Mouse (Mus musculus): ENCODE measurements around the gene Bcas3.
"Not testable (repeated sequence)": the region's sequence is repeated elsewhere in the genome, so short reads cannot be mapped to it uniquely, and the experiment has no call there.

Gene Bcas3

DNA sequence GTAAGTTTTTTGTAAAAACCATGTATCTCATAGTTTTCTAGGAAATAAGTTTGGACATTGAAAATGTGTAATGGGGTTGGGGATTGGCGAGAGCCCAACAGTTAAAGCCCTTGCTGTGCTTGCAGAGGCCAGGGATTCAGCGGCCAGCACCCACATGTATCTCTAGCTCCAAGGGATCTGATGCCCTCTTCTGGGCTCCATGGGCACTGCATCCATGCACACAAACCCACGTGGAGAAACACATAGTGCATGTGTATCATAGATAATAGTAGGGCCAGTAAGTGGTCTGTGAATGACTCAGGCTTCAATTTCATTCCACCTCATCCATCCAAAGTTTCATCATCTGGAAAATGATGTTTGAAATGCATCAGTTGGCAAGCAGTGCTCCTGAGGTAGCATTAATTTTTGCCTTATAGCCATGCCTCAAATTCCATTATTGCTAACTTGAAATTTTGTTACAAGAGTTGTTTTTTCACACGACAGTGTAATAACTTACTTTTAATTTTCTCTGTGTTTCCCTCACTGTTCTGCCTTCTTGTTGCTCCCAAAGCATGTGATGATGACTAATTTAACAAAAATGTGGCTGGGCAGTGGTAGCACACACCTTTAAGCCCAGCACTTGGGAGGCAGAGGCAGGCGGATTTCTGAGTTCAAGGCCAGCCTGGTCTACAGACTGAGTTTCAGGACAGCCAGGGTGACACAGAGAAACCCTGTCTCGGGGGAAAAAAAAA lies 129.9 kb downstream of the Bcas3 start:
- DNase-seq (ENCODE audit: low spot score in 2 of 2): no peak

DNA sequence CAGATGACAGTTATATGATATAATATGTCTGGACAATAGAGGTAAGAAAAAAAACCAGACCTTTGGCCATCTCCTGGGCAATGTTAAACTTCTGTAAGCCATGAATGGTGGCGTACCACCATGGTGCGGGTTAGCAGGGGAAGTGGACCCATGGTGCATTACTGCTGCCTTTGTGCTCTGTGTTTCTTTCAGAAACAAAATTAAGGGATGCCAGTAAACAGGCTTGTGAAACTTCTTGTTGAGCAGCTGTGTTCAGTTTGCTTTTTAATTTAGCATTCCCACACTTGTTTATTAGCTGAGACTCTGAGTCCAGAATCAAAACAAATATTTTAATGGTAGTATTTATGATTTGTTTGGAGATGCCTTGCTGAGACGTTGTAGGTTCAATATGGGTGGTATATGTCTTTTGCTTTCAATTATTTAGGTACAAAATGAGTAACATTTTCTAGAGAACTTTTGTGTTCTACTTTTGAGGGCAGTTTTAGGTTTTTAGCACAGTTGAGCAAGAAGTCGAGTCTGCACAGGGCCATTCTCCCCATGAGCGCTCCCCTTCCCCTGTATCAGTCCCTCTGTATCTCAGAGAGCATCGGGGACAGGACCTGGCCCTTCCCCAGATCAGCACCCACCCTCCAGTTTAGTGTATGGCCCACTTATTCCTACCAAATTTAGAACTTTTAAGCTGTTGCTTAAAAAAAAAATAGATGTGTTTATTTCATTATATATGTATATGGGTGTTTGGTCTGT lies 132.4 kb downstream of the Bcas3 start:
- no peak for DNase-seq (ENCODE audit: low spot score in 2 of 2)

DNA sequence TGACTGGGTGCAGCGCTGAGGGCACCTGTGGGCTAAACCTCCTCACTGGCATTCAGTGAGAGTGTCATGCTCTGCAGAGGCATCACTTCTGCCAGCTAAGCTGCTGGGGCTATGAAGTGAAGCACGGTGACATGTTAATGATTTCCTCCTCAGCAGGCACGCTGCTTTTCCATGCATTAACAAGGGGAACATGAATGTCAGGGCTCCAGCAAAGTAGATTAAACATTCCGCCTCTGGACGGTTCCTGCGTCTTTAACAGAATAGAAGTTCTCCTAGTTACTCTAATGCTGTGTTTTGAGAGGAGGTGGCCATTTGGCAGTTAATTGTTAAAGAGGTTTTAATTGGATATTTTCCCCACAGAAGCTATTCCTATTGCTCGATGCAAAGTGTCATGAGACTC lies 134.5 kb downstream of the Bcas3 start:
- no peak for DNase-seq (ENCODE audit: low spot score in 2 of 2)

DNA sequence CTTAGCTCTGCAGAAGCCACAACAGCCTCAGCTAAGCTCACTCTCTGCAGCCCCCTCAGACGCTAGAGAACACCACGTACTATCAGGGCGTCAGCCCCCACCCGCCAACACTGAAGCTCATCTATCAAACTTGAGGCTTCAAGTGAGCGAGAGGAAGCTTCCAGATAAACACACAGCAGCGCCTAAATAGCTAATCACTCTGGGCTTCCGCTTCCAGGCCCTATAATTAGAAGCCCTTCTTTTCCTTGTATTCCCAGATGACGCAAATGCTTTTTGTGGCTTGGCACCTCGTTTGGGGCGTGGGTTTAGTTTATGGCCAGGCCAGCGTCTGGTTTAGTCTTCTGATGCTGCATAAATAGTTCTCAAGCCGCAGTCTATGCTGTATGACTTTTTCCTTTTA lies 139.3 kb downstream of the Bcas3 start:
- peak; percentile 11 to 30 for DNase-seq (ENCODE audit: low spot score in 2 of 2)

DNA sequence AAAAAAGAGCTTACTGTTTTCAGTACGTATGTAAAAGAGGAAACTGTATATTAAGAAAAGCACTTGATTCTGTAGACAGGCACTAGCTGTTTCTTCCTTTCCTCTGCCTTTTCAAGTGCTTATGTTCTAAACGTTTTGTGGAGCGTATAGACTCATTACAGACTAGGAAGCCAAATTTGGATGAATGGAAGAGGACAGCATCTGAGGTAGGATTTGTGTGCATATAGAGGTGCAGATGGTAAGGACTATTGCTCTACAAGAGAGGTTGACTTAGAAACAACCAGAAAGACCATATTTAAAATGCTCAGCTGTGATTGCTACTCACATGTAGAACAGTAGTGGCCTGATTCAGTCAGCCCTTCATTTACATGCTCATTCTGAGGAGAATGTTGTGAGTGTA lies 139.7 kb downstream of the Bcas3 start:
- no peak for DNase-seq (ENCODE audit: low spot score in 2 of 2)

DNA sequence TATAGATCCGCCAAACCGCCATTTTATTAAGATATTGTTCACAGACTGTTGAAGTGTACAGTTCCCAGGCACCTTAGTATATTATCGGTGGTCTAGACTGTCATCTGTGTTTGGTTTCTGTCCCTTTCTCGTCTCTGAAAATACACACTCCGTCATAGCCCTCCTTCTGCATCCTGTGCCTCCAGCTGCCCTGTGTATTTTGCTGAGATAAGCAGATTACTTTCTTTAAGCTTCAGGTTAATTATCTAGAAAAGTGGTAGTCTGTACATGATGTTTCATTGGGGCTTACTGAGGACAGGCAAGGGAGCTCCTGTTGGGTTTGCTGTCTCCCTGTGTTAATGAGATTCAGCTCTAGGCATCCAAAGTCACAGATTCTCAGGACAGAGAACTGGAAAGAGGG lies 146.6 kb downstream of the Bcas3 start:
- no peak for DNase-seq (ENCODE audit: low spot score in 2 of 2)

DNA sequence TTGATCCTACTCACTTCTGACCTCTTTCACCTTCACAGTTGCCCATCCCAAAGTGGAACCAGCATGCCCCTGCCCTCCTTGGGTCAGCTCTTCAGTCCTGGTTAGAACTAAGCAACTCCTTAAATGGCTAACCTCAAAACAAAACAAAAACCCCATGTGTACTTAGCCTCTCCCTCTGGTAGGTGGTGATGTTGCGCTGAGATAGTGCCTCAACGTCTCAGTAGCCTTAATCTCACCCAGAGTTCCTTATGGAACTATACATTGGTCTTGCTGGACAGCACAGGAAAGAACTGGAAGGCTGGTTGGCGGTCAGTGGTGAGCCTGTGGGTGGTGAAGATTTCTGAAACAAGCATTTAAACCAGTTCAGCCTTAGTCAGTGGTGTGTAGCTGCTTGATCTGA lies 149.1 kb downstream of the Bcas3 start:
- DNase-seq (ENCODE audit: low spot score in 2 of 2): no peak

DNA sequence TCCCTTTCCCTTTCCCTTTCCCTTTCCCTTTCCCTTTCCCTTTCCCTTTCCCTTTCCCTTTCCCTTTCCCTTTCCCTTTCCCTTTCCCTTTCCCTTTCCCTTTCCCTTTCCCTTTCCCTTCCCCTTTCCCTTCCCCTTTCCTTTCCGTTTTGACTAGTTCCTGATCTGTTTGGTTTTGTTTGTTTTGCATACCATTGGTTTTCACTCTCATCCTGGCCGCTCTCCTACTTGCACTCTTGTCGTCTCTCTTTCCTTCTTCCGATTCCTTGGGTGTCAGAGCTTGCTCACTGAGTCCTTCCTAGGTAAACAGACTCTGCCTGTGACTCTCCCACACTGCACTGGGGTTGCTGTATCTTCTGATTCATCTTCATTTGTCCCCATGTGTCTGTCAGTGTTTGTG lies 151.8 kb downstream of the Bcas3 start:
- DNase-seq (ENCODE audit: low spot score in 2 of 2): not testable (repeated sequence)

DNA sequence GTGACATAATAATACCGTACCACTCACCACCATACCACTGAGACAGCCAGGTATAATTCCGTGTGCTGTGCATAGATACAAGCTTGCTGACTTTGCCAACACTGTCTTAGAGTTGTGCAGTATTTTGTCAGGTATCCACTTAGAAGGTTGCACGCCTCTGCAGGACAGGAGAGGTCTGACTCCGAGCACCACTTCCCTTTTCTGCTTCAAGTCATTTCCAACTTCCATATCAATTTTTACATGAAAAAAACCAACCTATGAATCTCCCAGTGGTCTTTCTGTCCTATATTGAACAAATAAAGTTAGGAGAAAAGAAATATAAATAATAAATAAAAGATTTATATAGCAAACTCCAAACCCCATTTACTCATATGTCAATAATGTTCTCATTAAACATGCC lies 152.8 kb downstream of the Bcas3 start:
- DNase-seq (ENCODE audit: low spot score in 2 of 2): no peak

DNA sequence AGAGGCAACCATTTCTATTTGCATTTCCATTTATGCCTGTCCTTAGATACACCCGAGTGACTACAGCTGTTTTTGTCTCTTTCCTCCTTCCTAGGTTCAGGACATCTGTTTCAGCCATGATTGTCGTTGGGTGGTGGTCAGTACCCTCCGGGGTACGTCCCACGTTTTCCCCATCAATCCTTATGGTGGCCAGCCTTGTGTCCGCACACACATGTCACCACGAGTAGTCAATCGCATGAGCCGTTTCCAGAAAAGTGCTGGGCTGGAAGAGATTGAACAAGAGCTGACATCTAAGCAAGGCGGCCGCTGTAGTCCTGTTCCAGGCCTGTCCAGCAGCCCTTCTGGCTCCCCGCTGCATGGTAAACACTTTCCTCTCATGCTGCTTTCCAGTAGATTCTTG lies 156.4 kb downstream of the Bcas3 start:
- no peak for DNase-seq (ENCODE audit: low spot score in 2 of 2)

DNA sequence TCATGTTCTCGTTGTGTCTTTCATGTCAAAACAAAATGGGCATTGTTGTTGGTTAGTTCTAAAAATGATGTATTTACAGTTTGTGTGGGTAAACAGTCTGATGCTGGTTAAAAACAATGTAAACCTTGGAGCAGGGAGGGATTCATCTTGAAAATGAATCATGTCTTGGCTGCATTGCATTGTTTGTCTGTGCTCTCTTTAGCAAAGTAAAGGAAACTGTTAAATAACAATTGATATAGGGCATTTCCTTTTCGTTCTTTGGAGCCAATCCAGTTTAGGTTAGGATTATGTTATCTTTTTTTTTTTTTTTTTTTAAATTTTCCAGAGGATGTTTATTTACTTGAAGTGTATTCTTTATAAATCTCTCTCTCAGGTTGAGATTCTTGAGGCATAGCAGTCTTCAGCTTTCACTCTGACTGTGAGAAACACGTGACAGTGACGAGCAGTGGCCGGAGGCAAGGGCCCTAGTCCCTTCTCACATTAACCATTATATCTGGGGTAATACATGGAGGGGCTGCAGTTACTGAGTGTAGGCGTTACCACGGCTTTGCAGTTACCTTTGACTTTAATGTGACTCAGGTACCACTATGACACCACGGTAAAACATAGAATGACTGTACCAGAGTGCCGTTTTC lies 158.4 kb downstream of the Bcas3 start:
- DNase-seq (ENCODE audit: low spot score in 2 of 2): no peak

DNA sequence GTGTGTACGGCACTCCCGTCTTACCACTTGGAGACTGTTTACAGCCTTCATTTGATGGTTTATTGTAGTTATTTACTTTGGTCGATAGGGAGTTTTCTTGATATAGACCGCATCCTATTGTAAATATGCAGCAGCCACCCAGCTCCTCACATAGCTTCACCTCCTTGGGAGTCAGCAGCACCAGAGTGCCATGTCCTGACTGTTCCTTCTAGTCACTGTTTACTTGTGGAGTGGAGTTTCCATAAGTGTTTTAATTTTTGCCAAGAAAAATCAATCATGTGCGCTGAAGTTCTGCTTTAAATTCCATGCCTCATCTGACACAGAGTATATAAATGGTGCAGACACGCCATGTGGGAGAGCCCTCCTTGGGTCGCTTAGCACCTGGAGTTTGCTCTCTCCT lies 163.8 kb downstream of the Bcas3 start:
- no peak for DNase-seq (ENCODE audit: low spot score in 2 of 2)

DNA sequence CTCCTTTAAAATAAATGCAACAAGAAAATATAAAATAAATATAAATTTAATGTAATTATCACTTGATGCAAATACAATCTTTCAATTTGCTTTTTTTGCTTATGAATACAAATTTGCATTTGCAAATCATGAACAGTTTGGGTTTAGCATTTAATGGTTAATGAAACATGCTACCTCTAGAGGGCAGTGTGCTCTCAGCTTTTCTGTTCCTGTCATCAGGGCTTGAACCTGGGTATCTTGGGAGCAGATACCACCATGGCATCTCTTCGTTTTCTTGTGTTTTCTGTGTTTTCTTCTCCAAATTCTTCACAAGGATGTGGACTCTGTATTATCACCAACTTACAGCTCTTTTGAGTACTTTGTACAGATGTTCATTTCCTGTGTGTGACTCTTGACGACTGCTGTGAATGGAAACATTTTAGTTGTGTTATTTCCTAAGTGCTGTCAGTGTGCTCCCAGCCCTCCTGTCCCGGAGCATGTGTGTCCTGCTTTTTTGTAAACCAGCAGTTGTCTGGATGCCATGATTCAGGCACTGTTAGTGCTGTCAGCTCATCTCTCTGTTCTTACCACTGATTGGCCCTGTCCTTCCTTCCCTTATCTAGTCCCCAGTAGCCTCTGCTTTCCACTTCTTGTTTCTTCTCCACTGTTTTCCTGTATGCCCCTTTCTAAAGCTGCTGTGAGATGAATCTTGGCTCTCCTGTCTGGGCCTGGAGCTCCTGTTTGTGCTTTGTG lies 165.2 kb downstream of the Bcas3 start:
- DNase-seq (ENCODE audit: low spot score in 2 of 2): no peak

DNA sequence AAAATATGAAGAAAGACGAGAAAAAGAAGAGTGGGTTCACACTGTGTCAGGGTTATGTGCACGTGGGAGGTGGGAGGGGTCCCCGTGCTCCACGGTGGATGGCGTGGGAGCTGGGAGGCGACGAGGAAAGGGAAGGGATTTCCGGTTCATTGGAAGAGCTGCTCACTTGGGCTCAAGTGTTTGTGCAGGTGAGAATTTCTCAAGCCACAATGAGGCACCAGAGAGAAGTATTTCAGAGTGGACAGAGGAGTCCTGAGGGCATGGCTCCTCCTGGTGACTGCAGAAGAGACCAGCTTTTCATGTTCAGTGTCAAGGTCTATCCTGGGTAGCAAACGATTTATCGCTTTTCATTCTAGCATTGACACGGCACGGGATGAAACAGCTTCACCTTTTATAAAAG lies 167.3 kb downstream of the Bcas3 start:
- DNase-seq (ENCODE audit: low spot score in 2 of 2): no peak

DNA sequence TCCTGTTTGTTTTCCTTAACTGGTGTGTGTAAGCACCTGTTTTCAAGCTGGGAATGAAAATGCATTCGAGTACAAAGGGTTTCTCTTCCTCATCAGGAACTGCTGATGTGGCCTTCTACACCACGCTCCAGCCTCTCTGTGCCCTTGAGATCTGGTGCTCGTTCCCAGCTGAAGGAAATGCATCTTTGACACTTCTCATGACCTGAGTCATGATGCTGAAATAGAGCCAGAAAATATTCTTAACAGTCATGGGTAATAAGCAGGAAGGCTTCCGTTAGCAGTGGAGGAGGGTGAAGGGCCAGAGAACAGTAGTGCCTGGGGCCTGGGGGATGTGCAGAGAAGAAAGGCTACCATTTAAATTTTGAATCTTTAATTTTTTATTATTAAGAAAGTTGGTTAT lies 168.0 kb downstream of the Bcas3 start:
- DNase-seq (ENCODE audit: low spot score in 2 of 2): no peak

DNA sequence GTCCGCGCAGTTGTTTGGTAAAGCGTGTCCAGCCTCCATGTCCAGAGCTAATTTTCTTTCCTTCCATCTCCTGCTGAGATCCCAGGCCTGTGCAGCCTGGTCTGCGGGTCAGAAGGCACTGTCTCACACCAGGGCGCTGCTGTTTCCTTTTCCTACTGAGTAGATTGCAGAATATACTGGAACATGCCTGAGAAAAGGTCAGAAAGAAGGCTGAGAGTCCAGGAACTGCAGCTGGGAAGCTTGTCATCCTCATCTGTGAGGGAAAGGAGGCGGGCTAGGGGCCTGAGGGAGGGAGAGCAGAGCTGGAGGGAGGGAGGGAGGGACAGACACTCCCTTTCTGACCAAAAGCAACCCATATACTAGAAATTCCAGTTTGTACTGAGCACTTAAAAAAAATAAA lies 170.7 kb downstream of the Bcas3 start:
- no peak for DNase-seq (ENCODE audit: low spot score in 2 of 2)

DNA sequence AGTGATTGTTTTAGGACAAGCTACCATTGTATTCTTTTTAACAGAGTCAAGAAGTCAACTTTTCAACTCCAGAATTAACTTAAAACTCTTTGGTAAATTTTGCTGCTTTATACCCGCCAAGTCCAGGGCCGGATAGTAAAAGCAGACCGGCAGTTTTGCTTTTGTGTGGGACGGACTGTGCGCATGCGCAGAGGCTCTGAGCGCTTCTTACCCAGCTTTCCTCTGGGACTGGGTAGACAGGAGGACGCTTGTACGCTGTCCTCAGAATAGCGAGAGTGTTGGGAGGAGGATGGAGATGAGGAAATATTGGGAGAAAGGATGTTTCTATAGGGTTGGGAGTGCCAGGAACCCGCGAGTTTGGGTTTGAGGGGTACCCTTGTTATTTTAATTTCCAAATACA lies 171.2 kb downstream of the Bcas3 start:
- peak; percentile 55 for DNase-seq (ENCODE audit: low spot score in 2 of 2)

DNA sequence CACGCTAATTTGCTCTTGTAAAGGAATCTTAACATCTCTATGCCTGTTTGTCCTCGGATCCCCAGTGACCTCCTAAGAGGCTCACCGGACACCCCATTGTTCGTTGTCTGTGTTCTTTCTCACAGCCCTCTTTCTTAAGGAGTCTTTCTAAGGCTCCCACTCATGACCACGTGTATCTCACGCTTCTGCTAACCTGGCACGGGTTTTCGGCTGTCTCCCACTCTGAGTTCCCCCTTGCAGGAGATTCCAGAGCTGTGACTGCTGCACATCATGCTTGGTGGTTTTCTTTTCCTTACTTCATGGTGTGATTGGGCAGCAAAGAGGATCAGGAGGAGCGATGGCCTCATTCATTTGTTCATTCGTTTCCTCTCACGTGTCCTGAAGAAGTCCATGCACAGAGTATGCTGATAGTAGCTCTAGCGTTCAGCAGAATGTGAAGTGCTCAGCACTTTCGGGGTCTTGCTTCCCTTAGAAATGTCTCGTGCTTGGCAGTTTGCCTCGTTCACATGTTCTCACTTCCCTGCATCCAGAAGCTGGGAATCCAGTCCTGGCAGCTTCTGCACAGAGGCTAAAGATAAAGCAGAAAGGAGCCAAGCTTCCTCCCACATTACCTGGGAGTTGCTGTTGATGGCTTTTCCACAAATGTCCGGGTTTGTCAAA lies 172.0 kb downstream of the Bcas3 start:
- DNase-seq (ENCODE audit: low spot score in 2 of 2): peak in 1 of 2 experiments; percentile 20

DNA sequence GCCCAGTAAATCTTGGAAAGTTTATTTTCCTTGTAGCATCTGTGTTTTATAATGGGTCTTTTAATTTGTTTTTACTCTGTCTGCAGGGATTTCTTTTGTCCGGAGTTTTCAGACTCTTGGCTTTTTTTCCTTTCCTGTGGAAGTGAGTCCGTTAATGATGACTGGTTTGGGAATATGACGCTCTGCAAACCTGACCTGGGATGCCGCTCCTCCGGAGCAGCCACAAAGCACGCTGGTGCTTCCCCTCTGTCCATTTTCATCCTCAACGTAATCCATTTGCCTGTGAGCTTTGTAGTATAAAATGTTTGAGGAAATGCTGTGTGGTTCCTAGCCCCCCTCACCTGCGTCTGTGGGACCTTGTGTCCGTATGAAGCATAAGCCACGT lies 172.5 kb downstream of the Bcas3 start:
- no peak for DNase-seq (ENCODE audit: low spot score in 2 of 2)

DNA sequence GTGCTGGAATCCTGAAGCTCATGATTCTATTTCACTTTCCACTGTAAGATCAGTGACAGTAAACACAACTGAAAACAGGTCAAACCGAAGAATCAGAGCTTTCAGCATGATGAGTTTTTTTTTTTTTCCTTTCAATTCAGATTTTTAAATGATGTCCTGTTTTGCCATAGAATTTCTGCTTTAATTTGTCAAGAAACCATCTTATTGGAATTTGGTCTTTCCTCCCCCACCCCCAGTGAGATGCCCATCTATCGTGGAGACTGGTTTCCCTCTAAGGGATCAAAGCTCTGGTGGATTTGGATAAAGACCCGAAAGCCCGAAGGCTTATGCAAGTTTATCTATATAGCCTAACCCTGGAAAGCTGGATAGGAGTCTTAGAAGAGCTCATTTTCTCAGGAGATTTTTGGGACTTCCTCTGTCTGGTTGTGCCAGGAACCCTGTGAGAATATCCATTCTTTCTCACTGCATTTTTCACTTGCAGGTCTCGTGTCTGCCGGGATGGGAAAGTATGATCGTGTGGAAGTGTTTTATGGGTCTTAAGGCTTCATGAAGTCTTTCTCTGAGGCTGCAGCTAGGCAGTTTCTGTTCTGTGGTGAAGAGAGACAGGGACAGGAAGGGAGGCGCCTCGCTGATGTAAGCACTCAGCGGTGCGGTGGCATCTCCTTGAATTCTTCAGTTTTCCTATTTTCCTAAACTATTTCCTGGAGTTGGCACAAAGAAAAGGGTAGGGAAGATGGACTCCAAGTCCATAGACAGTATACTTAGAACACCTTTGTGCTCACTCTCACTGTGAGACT lies 173.2 kb downstream of the Bcas3 start:
- DNase-seq (ENCODE audit: low spot score in 2 of 2): no peak

DNA sequence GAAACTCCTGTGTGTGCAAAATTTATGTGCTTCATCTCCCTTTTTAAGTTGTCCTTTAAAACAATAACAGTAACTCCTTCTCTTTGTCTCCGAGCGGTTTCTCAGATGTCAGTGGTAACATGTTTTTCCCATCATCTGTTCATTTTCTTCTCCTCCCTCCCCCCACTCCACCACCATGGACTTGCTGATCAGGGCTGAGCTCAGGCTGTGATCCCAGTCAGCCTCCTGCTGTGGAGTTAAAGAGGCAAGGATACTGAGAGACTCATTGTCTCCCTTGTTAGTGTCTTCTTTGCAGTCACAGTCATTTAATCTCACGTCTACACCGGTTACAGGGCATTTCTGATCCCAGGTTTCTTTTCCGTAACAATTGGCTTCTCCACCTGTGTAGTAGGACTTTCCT lies 174.3 kb downstream of the Bcas3 start:
- DNase-seq (ENCODE audit: low spot score in 2 of 2): no peak
